Mouse (Mus musculus) urinary bladder, postnatal 4 days (tissue): ENCODE data around the gene Olfr344.

Experiments
- DNase-seq, 2 experiments: peaks; one replicate each; pipeline ENCODE4 v3.0.0; 2021 to 2022; ENCODE audit warnings: low spot score in 2 of 2

Gene Olfr344

DNA sequence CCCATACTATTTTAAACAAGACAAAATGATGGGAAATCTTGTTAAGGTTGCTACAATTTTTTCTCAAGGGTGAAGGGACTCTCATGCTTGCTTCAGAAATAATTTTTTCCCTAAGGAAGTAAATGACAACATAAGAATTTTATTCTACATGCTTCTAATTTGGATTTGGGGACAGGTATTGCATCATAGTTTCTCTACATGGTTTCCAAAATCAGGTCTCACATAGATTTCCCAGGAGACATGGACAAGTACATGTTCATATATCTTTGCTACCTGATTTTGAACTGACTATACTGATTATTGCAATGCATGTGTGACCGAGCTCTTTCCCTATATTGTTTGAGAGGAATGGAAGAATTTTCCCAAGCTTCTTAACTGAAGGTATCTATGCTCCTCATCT, at the start of gene Olfr344:
Olfr344 (plus strand) TSS at position 301 of the 400 bp plus-strand sequence.
- no peak for DNase-seq

- no peak for DNase-seq
Observed at GRCm38 (mm10) chr2:36524698-36525097, 41.8 kb upstream of the Olfr344 start, which contains the start of gene Olfr342. Gene Olfr342 (plus strand): TSS chr2:36524998.

- no peak for DNase-seq
Observed at GRCm38 (mm10) chr2:36565156-36565555, 1.3 kb upstream of the Olfr344 start.

DNA sequence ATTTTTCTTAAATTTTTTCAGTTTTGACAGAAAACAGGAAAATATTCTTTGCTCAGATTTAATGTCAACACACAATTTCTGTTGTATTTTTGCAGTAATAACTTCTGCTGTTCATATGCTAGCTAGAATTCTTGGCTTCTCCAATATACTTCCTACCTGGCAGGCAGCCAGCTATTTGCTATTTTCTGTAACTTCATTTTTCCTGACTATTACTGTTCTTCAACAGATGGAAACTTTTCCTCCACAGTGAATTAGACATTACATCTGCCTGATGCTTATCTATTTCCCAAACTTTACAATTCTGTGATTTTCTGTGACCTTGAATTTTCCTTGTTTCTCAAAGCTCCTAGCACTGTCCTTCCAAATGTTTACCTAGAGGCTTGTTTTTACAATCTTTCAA, 560 bp downstream of the Olfr344 start:
- no peak for DNase-seq

DNA sequence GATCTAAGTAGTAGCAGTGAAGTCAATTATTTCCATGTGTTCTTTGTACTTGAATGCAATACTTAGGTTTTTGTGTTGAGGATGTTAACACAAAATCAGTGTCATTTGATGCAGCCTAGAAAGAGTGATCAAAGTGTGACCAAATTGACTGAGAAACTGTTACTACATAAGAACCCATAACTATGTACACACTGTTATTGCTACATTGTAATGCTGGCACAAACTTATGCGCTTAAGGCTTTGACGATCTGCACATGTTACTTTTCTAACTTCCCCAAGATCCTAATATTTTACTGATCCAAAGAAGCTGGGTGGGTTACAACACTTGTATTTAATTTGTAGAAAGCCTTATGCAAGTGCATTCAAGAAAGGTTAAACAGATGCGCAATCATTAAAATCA, 1.4 kb downstream of the Olfr344 start:
- DNase-seq = no peak
